23 mouse cellular contexts compared by ENCODE assay signal in the genomic region with DNA sequence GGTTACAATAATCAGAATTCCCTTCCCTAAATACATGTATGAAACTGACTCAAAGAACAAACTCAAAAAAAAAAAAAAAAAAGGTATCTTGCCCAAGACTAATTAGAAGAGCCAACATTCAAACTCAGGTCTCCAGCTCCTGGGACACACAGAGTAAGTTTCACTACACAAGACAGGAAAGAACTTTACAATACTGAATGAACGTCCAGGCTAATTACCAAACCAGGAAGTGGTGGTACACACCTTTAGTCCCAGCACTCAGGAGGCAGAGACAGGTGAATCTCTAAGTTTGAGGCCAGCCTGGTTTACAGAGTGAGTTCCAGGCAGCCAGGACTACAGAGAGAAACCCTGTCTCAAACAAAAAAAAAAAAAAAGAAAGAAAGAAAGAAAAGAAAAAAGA.
"Had no signal": no experiment of that assay in that cellular context is flagged by ENCODE, and none has a peak within 500 bp of the region (broad histone marks: within the 10 kb centered on the region; RNA-seq: fewer than 3 reads in every experiment).

No protein-coding gene starts in this region.

- H3K4me3 ChIP-seq: heart, embryonic 13.5 days; heart, embryonic 15.5 days; hindbrain, embryonic 13.5 days; hindbrain, embryonic 15.5 days; intestine, embryonic 15.5 days; limb, embryonic 13.5 days; limb, embryonic 15.5 days; liver, embryonic 12.5 days had no signal

- H3K27ac ChIP-seq: heart, embryonic 15.5 days; hindbrain, embryonic 13.5 days; hindbrain, embryonic 15.5 days; hindbrain, postnatal 0 days; intestine, embryonic 15.5 days; limb, embryonic 13.5 days; limb, embryonic 15.5 days; liver, embryonic 12.5 days; liver, embryonic 14.5 days had no signal

- DNase-seq: gastrocnemius, postnatal 25 days; heart, postnatal 14 days; heart, postnatal 36 days; kidney, adult 18-20 months; kidney, adult 8-10 months; kidney, postnatal 10 days; kidney, postnatal 25 days; layer of hippocampus, adult 9-11 months; layer of hippocampus, postnatal 36 days; left cerebral cortex, postnatal 4 days had no signal

- H3K36me3 ChIP-seq: heart, embryonic 15.5 days; hindbrain, embryonic 13.5 days; hindbrain, embryonic 15.5 days; intestine, embryonic 15.5 days; limb, embryonic 15.5 days had no signal

- ATAC-seq: hindbrain, postnatal 0 days; inflammation-experienced regulatory T-cells, adult 6 months; intestine, embryonic 15.5 days; intestine, postnatal 0 days; liver, embryonic 12.5 days had no signal

- H3K4me2 ChIP-seq: heart, embryonic 11.5 days; intestine, embryonic 15.5 days; limb, embryonic 15.5 days; liver, embryonic 12.5 days had no signal

- H3K9ac ChIP-seq: heart, embryonic 13.5 days; heart, embryonic 15.5 days; hindbrain, embryonic 13.5 days; hindbrain, embryonic 15.5 days; intestine, embryonic 15.5 days; limb, embryonic 13.5 days; limb, embryonic 15.5 days; liver, embryonic 12.5 days; liver, embryonic 14.5 days had no signal

- H3K9me3 ChIP-seq: heart, embryonic 13.5 days; heart, embryonic 15.5 days; hindbrain, embryonic 13.5 days; hindbrain, embryonic 15.5 days; intestine, embryonic 15.5 days; limb, embryonic 13.5 days; limb, embryonic 15.5 days; liver, embryonic 12.5 days had no signal

- H3K27me3 ChIP-seq: heart, embryonic 13.5 days; heart, embryonic 15.5 days; hindbrain, embryonic 13.5 days; hindbrain, embryonic 15.5 days; intestine, embryonic 15.5 days; limb, embryonic 13.5 days; limb, embryonic 15.5 days; liver, embryonic 12.5 days had no signal
